In genomic region chr15:100825249-100825856, GRCm38 (mm10) we compare ENCODE assay signal across 9 mouse cellular contexts. TPM values are rescaled to one million over a fixed set of nuclear protein-coding genes. Genes with fewer than 3 reads are reported as not detected.
A peak's percentile ranks its signal among the peaks of the same experiment; 100 is the strongest.
DNase-seq lines count a peak whose midpoint lies in the region; ATAC-seq and TF ChIP-seq lines count a peak whose summit lies in the region.
"Had no signal": no experiment of that assay in that cellular context is flagged by ENCODE, and none has a peak within 500 bp of the region (broad histone marks: within the 10 kb centered on the region; RNA-seq: fewer than 3 reads in every experiment).

No protein-coding gene starts in this region.

- DNase-seq in kidney, adult 18-20 months: no peak
- no peak for DNase-seq in forebrain, embryonic 10.5 days (ENCODE audit: extremely low spot score, low spot score)
- DNase-seq in layer of hippocampus, adult 9-11 months: peak; percentile 69
- no peak for DNase-seq in adrenal gland, adult 18-20 months (ENCODE audit: low spot score in 2 of 2)
- no peak for DNase-seq in urinary bladder, postnatal 10 days (ENCODE audit: low spot score)

- no peak for TF ChIP-seq CTCF in olfactory bulb, adult 2 months (IDR thresholded peaks at IDR 0.05; ENCODE audit: insufficient read depth, low read depth, low read length)

- no peak for TF ChIP-seq POLR2A in olfactory bulb, adult 2 months (IDR thresholded peaks at IDR 0.05; ENCODE audit: insufficient read depth, low read depth, low read length)

- peak overlapping the region; percentile 19; the same call in 1 of the 2 replicates for H3K4me3 ChIP-seq in kidney, embryonic 15.5 days (replicated peaks)
- peak overlapping the region; percentile 30 for H3K4me3 ChIP-seq in forebrain, embryonic 10.5 days
- peak overlapping the region; percentile 10; the same call in 1 of the 2 replicates for H3K4me3 ChIP-seq in olfactory bulb, adult 2 months (ENCODE audit: insufficient read depth, low read depth, low read length)
- no peak overlapping the region for H3K4me3 ChIP-seq in heart, embryonic 12.5 days

- no peak overlapping the region for H3K27ac ChIP-seq in kidney, embryonic 15.5 days
- no peak overlapping the region for H3K27ac ChIP-seq in forebrain, embryonic 10.5 days
- H3K27ac ChIP-seq in olfactory bulb, adult 2 months (ENCODE audit: insufficient read depth, low read depth, low read length): no peak overlapping the region
- H3K27ac ChIP-seq in heart, embryonic 12.5 days (ENCODE audit: poor library complexity, severe bottlenecking): no peak overlapping the region

- H3K27me3 ChIP-seq in kidney, embryonic 15.5 days: peaks cover 23% of the 10 kb centered on the region
- H3K27me3 ChIP-seq in forebrain, embryonic 10.5 days (ENCODE audit: poor library complexity, severe bottlenecking): peaks cover 41% of the 10 kb centered on the region
- peaks cover 64% of the 10 kb centered on the region for H3K27me3 ChIP-seq in heart, embryonic 12.5 days (replicated peaks)

- H3K36me3 ChIP-seq in kidney, embryonic 15.5 days: no peaks in the 10 kb centered on the region
- H3K36me3 ChIP-seq in forebrain, embryonic 10.5 days (replicated peaks): no peaks in the 10 kb centered on the region
- no peaks in the 10 kb centered on the region for H3K36me3 ChIP-seq in heart, embryonic 12.5 days

- H3K9ac ChIP-seq in kidney, embryonic 15.5 days: no peak overlapping the region
- H3K9ac ChIP-seq in heart, embryonic 12.5 days: no peak overlapping the region

- H3K4me1 ChIP-seq in kidney, embryonic 15.5 days: peaks cover 25% of the 10 kb centered on the region
- peaks cover 14% of the 10 kb centered on the region for H3K4me1 ChIP-seq in forebrain, embryonic 10.5 days
- H3K4me1 ChIP-seq in olfactory bulb, adult 2 months (ENCODE audit: control insufficient read depth, insufficient read depth, low read length): peaks cover 35% of the 10 kb centered on the region
- H3K4me1 ChIP-seq in heart, embryonic 12.5 days (replicated peaks): no peaks in the 10 kb centered on the region

- H3K9me3 ChIP-seq in kidney, embryonic 15.5 days (replicated peaks): no peaks in the 10 kb centered on the region
- no peaks in the 10 kb centered on the region for H3K9me3 ChIP-seq in forebrain, embryonic 10.5 days
- H3K9me3 ChIP-seq in heart, embryonic 12.5 days (replicated peaks): no peaks in the 10 kb centered on the region

- peak overlapping the region; percentile 53 for H3K4me2 ChIP-seq in kidney, embryonic 15.5 days
- no peak overlapping the region for H3K4me2 ChIP-seq in heart, embryonic 12.5 days

- WGBS in kidney, embryonic 15.5 days: 10% methylated on average over 26 of the region's 26 CpGs
- 17% methylated on average over 26 of the region's 26 CpGs for WGBS in forebrain, embryonic 10.5 days
- 19% methylated on average over 26 of the region's 26 CpGs for WGBS in olfactory bulb, adult 2 months
- whole genome bisulfite sequencing in heart, embryonic 12.5 days: 22% methylated on average over 26 of the region's 26 CpGs

- peak; percentile 48 for ATAC-seq in kidney, embryonic 15.5 days (replicated peaks; ENCODE audit: low FRiP score)
- ATAC-seq in heart, embryonic 12.5 days (ENCODE audit: insufficient number of reproducible peaks, low FRiP score): no peak

RNA-seq across cellular contexts. Expression of gene Scn8a, which starts 44.3 kb away (rescaled TPM):
- 11.9 and 13.3 TPM in 2 replicates for polyA plus RNA-seq in kidney, embryonic 15.5 days (2015; fragmentation: Nextera tagmentation; extraction: Ambion mirVana)
- 9.0 and 11.0 TPM in 2 replicates for polyA plus RNA-seq in forebrain, embryonic 10.5 days (2016; fragmentation: Nextera tagmentation; extraction: Ambion mirVana)
- not detected in 2 replicates for polyA plus RNA-seq in olfactory bulb, adult 2 months (2012; ENCODE audit: insufficient read depth, insufficient read length, low replicate concordance, missing spikeins)
- total RNA-seq in adrenal gland, adult 18-20 months (2021): 1 to 10 TPM; 2.8 to 3.6 TPM
- polyA plus RNA-seq in heart, embryonic 12.5 days (2016; fragmentation: Nextera tagmentation; extraction: Ambion mirVana): 0.54 and 0.69 TPM in 2 replicates
- total RNA-seq: common myeloid progenitor, adult 5-6 weeks had no signal
